Mouse (Mus musculus): ENCODE data around the gene Tmem176a. TPM values are rescaled to one million over a fixed set of nuclear protein-coding genes. Genes with fewer than 3 reads are reported as not detected.
"Not testable (repeated sequence)": the region's sequence is repeated elsewhere in the genome, so short reads cannot be mapped to it uniquely, and the experiment has no call there.

The Tmem176a gene
- total RNA-seq, 2 experiments from 2014 or later = 10.8 to 15.2 TPM

DNA sequence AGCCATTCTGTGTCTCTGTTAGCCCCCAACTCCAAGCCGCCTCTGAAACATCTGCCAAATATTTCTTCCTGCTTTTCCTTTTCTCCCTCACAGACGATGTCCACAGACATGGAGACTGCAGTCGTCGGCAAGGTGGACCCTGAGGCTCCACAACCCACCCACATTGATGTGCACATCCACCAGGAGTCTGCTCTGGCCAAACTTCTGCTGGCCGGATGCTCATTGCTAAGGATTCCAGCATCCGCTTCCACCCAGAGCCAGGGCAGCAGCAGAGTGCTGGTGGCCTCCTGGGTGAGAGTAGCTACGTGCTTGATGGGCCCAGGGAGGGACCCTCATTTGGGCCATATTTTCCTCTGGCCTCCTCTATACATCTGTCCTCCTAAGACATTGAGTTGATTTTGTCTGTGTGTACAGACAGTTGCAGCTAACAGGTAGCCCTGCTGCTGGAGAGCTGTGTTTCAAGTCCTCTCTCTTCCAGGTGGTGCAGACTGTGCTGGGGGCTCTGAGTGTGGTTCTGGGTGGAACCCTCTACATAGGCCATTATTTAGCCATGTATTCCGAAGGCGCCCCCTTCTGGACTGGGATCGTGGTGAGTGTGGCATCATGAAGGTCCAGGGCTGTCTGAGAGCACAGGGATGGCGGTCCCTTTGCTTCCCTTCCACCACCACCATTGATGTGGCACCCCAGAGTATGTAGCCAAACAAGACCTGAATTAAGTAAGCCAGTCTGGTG lies 1.6 kb downstream of the Tmem176a start:
- DNase-seq = peak; percentile 27

DNA sequence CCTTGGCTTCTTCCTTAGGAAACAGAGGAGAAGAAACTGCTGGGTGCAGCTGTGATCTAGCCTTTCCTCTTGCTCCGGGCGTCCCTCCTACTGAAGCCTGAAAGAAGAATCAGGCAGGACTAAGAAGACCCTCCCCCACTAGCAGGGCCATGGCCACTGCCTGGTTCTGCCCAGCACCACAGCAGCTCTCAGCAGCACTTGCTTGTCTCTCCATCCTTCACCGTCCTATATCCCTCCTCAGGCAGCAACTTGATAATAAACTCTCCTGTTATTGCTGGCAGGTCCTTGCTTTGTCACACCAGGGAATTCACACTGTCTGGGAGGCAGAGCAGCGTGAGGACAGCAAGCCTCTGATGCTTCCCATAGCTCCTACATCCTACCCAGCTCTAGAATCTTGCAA lies 4.4 kb downstream of the Tmem176a start:
- no peak for DNase-seq

DNA sequence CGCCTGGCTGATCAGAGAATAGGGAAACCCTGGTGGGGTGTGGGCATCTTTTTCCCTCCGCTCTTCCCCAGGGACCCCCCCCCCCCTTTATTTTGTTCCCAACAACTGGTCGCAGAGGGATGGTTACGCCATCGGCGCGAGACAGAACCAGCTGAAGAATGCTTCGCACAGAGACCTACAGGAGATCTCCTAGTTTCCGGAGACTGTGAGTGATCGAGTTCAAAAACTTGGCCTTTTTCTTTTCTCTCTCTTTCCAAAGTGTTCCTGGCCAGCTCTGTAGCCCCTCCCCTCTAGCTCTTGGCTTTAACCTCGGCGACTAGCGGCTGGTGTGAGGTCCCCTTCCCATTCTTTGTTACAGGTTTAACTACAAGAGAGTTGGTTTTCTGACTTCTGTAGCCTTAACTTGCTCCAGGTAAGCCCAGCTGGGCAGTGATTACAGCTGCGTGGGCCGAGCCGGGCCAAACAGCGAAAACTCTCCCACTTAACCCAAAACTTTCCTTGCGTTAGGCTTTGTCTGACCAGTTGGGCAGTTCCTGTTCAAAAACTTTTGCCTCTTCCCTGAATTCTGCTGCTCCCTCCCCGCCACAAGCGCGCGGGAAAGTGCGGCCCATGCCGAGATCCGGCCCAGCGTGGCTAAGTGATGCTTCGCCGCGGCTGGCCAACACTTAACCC lies 11.2 kb downstream of the Tmem176a start:
- peak; percentile 41 for DNase-seq

DNA sequence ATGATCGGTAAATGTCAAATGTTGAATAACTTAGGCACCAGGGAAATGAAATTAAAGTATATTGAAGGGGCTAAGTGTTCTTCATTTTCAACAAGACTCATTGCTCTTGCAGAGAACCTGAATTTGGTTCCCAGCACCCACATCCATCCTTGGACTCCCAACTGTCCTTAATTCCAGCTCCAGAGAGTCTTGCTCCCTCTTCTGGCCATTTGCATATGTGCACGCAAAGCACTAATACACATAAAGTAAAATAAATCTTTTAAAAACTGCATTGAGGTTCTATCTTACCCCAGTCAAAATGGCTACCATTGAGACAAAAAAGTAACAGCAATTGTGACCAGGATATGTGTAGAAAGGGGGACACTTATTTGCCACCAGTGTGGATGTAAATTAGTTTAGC lies 13.4 kb downstream of the Tmem176a start:
- DNase-seq = no peak

DNA sequence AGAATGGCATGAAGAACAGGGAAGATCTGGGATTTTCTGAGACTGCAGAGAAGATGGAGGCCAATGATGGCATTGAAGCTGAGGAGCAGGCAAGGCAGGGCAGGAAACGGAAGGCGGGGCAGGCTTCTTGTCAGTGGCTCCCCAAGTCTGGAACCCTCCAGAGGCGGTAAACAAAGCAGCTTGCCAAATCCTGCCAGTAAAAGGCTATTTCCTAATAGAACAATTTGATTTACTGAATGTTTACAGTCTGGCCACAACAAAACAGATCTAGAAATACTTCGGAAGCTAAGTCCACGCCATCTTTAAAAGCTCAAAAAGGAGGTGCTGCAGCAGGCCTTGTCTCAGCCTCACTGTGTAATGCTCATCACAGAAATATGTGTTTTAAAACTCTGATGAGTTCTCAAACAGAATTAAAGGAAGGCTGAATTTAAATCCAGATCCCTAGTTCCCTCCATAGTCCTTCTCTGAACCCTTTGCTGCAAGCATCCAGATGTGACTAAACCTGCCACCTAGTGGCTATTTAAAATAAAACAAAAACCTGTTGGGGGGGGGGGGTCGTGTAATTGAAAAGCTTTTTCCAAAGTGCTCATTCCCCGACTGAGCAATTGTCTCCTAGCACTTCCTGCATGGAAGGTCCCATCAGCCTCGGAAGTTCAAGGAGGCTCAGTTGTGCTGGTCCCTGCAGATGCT lies 17.0 kb downstream of the Tmem176a start:
- no peak for DNase-seq

DNA sequence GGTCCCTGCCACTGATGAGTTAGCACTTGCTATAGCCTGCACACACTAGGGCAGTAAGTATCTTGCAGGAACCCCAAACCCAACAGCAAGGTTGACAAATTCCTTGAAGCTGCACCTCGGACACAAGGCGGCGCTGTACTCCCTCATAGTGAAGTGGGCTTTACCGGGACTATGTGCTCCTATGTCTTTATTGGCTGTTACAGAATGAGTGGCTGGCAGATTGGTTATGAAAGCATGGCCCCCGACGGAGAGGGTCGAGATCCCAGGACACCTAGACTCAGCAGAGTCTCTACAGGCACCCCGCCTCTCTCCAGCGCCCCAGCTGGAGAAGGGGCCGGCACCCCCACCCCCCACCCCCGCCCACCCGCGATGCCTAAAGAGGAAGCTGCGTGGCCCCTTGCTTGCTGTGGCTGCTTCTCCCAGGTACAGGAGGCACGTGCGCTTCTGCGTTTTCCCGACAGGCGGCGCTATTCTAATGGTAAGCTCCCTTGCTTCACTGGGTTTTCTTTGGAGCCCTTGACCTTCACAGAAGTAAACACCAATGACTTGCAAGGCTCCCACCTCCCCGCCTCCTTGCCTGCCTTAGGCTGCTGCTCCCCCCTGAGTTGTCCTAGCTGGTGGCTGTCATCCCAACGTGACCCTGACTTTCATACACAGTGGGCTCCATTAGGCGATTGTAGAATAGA lies 19.6 kb downstream of the Tmem176a start:
- peak; percentile 66 for DNase-seq

DNA sequence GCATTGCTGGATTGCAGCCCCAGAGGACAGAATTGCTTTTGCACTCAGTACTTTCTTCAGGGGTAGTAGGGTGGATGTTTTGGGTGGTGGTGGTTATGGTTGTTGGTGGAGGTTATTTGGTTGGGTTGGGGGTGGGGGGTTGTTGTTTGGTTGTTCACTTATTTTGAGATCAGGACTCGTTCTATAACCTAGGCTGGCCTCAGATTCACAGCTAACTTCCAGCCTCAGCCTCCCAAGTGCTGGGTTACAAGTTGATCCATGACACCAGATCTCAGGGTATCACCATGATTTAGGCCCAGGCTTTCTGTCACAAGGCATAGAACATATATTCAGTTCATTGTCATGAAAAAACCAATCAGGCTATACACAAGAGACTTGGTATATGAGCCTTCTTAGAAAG lies 20.1 kb downstream of the Tmem176a start:
- DNase-seq = no peak

DNA sequence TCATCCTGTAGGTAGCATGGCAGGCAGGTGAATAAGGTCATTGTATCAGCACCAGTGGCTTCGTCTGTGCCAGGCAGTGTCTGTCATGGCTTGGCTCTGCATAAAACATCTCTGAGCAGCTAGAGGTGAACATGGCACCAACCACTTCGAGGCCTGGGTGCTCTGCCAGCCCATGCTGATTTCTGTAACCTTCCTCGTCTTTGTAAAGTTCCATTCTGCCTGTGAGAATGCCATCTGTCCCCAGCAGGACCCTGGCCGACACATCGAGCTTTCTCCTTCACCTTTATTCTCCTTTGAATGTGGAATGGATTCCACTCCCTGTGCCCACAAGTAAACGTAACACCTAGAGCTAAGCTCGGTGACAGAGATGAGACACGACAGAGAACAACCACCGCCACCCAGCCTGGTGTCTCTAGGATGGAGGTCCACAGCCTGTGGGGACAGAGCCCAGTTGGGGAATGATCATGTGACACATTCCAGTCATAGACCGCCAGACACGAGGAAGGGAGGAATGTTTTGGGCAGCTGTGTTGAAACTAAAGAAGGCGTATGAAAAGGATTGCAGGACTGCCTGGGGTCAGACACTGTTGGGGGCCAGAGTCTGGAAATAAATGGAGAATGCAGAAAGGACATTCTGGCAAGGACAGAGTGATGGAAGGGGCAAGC lies 21.0 kb downstream of the Tmem176a start:
- peak; percentile 8 for DNase-seq

DNA sequence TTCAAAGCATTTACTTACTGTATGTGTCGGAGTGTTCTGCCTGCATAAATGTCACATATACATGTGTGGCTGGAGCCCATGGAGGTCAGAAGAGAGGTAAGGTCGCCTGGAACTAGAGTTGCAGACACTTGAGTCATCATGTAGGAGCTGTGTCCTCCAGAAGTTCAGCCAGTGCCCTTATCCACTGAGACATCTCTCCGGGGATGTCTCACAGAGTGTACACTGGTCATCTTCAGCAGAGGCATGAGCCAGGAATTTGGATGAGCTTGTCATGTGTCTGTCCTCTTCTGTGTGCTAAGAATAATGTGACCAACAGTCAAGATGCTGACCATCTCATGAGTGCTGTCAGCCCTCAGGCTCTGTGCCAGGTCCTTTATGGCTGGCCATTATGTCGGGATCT lies 22.1 kb downstream of the Tmem176a start:
- DNase-seq = no peak

DNA sequence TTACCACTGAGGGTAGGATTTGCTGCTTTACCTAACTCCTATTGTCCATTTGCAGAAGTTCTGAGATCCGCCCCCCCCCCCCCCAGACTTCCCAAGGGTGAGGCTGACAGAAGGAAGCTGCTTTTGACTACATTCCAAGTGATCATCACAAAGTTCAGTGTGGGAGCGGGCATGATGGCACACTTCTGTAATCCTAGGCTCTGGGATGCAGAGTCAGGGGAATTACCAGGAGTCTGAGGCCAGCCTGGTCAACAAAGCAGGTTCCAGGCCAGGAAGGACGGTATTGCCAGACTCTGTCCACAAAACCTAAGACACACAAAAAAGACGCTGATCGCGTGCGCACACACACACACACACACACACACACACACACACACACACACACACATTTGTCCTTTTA lies 22.8 kb downstream of the Tmem176a start:
- no peak for DNase-seq

DNA sequence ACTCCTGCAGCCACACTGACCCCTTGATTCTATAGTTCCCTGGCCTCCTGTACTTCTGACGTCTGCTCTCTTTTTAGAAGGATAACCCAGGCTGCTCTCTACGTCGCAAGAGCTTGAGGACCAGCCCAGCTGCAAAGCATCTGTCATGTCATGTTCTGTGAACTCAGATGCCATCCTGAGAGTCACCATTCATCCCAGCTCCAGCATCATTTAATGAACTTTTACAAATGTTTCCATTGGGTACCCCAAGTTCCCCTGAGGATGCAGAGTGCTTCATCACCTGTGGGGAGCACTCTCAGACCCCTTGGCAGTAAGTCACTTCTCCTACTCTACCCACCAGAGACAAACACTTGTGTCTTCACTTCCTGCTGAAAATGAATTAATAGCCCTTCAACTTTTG lies 23.5 kb downstream of the Tmem176a start:
- DNase-seq = no peak

DNA sequence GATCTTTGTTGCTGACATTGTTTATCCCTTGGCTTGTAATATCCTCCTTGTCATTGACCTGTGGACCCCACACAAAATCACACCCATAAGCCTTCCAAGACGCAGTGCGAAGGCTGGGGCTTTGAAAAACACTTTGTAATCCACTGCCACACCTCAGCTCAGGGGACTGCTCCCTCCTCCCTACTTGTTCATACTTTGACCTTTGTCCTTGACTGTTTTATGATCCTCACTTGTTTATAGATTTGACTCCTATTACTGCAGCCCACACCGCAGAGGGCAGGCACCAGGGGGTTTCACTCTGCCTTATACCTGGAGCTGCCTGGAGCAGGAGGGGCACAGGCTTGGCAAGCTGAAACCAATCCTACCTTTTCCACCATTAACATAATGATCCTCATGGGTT lies 24.0 kb downstream of the Tmem176a start:
- no peak for DNase-seq

DNA sequence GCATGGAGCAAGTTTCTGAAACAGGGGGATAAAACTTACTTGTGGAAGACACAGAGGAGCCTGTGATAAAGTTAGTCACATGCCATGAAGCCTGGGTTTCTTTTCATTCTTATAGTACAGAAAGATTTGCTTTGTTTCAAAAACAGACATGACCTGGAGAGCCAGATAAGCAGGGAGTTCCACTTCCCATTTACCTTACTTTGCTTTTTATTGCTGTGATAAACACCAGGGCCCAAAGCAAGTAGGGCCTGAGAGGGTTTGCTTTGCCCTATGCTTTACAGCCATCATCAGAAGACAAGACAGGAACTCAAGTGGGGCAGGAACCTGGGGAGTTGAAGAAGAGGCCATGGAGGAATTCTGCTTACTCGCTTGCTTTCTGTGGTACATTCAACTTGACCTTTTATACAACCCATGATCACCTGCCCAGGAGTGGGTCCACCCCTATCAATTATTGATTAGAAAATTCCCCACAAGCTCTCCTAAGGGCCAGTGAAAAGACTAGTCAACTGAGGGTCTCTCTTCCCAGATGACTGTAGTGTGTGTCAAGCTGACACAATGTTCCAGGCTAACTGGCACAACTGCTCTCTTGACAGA lies 24.5 kb downstream of the Tmem176a start:
- no peak for DNase-seq

DNA sequence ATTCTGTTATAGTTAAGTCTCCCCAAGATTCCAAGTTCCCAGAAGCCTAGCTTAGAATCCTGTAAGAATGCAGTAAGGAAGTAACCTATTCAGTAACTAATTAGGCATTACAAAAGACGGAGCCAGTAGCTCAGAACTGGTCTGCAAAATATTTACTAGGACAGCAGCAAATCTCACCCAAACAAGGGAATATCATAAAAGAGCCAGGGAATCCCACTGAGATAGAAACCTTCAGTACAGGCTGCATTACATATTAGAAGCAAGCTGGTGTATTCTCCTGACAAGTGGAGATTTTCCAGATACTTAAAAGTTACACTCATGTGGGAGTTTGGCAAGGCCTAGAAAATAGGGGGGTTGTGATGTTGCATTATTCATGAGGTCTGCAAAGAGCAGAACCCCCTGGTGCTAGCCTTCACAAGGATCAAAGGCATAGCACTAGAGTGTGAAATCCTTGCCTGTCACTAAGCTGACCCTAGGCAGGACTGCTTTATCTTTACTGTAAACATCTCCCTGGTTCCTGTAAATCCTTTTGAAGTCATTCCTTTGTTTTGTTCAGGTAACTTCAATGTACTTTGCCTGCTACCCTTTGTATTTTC lies 25.7 kb downstream of the Tmem176a start:
- not testable (repeated sequence) for DNase-seq

DNA sequence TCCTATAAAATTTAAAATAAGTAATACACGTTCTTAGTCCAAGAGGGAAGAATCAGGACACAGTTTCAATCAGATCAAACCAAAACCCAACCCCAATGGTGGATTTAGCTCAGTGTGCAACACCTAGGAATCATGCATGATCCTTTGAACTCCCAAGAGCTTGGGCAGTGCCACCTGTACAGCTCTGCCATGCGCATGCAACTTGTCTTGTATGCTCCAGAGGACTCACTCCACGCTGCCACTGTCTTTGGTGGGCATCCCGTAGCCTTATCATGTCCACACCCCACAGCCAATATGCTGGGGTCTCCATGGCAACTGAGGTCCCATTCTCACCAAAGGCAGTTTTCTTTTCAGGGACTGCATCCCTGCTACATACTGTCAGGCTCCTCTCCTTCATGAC lies 26.4 kb downstream of the Tmem176a start:
- no peak for DNase-seq

DNA sequence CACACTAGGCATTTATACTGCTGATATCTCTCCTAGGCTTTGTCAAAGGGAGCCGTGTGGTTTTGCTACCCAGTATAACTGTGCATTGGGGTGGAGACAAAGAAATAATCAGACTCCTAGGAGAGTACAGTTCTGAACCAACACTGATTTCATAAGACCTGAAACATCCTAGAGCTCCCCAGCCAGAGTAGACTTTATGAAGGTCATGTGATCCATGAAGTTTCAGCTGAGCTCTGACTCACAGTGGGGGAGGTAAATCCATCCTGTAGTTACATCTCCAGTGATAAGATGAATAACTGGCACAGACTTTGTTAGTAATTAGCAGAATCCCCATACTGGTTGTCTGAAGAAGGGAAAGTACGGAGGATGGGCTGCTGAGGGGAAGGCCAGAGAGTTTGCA lies 29.1 kb downstream of the Tmem176a start:
- no peak for DNase-seq

DNA sequence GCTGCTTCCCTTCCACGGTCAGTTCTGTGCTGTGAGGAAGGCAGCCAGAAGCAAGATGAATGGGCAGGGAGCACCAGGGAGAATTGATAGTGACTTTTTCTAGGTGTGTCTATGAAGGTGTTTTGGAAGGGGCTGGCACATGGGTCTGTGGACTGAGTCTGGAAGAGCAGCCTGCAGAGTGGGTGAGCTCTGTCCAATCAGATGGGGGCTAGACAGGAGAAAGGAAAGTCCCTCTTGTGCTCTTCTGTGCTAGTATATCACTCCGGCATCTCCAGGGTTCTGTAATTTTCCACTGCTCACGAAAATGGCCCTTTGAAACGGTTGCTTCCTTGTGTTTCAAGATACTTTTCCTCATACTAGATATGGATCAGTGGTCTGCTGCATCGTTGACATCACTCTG lies 31.9 kb downstream of the Tmem176a start, which contains the start of gene Aoc1:
TSS of gene Aoc1 (plus strand) at position 301 of the 400 bp plus-strand sequence.
- no peak for DNase-seq

DNA sequence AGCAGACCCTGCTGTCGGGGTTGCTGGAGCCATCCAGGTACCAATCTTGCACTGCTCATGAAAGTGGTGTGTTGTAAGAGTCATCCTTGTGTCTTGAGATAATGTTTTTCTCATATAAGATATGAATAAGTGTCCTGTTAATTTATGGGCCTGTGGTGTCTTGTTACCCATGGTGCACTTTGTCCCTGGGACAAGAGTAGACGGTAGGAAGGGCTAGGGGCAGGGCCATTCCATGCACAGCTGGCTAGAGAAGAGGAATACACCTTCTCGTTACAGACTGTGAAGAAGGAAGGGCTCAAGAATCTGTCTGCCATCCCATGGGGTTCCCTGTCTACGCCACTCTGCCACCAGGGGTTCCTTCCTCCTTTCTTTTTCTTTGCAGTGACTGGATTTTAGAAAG lies 33.9 kb downstream of the Tmem176a start:
- no peak for DNase-seq

DNA sequence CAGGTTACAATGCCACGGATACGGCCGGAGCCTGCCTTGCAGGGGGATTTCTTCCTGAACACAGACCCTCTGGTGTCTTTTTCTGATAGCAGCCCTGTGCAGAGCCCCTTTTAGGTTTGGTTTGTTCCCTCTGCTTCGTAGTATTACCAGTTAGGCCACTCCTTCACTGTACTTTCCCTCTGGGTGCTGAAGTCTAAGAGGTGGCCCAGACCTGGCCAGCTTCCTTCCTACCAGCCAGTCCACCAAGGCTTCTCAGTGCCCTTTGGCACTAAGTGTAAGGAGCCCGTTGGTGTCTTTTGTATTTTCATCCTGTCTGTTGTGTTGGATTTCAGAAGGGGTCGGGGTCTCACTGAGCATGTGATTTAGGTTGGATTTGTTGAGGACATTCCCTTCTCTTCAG lies 34.8 kb downstream of the Tmem176a start:
- no peak for DNase-seq

DNA sequence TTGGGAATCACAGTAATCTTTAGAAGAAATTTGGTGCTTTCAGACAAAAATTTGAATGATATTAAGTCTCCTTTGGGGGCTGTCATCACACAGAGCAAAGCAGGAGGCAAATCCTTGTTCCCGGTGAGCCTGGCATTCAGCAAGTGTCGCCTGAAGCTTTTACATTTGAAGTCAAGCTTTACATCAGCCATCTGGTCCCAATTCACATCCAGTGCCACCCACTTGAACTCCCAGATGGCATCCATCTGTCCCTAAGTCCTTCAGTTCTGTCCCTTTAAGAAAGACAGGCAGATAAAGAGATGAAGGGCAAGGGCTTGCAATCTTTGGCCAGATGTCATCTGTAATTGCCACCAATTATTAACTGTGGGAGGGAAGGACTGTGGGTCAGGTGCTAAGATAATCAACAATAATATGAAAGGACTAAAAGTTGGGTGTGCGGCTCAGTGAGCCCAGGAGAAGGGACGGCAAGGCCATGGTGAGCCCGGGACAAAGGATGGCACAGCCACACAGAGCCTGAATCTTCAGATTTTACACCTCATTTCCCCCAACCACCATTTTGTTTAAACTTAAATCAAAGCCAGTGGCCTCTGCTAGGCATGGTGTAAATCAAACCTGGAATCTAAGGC lies 35.9 kb downstream of the Tmem176a start:
- DNase-seq = no peak

DNA sequence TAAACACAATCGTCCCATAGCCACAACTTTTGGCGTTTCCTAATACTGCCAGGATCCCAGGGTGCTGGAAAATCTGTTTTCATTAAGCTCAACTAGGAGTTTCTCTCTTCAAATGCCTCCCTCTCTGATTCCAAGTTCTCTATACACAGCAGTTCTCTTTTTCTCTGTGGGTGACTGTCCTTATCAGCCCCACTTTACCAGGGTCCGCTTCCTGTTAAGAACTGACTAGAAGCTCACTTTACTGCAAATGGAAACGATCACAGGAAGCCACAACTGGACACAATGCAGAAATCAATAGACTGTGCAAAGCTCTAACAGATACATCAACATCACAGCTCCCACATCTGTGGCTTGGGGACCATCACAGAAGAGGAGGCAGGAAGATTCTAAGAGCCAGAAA lies 53.5 kb downstream of the Tmem176a start:
- no peak for DNase-seq
